Mouse (Mus musculus) stomach, adult 2 months (tissue): ENCODE results near the gene Mtch2. TPM values are rescaled to one million over a fixed set of nuclear protein-coding genes. Genes with fewer than 3 reads are reported as not detected.

Experiments used
- polyA plus RNA-seq: library from polyadenylated mRNA; depleted of rRNA; stranded (reverse); fragments of >200 nt; gene quantifications from 2 replicates; pipeline ENCODE4 v1.2.3, GENCODE M21; 2012; rRNA removed

The Mtch2 gene
- polyA plus RNA-seq: 10.6 and 13.3 TPM in 2 replicates

DNA sequence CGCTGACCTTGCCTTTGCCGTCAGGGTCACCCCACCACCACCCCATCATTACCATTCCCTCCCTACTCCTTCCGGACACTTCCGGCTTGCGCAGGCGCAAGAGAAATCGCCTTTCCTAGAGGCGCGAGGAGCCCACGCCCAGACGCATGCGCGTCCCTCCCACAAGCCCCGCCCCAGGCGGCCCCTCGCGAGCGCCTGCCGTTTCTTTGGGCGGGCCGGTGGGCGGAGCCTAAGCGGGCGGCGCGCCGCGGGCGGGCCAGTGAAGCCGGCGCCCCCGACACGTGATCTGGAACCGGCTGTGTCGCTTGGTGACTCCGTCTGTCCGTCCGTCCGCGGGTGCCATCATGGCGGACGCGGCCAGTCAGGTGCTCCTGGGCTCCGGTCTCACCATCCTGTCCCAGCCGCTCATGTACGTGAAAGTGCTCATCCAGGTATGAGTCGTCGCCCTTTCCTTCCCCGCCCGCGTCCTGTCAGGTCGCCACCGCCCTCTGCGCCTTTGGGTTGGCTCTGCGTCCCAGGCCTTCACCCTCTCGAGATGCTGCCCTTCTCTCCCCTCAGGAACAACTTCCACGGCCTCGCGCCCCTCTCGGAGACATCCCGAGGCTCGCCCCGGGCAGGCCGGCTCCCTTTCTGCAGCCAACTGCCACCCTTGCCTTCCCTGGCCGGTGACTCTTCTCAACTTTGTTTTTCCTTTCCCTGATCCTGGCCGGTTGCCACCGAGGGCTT is at the start of gene Mtch2:
TSS of gene Mtch2 (plus strand) at position 201 of the 726 bp plus-strand sequence.

DNA sequence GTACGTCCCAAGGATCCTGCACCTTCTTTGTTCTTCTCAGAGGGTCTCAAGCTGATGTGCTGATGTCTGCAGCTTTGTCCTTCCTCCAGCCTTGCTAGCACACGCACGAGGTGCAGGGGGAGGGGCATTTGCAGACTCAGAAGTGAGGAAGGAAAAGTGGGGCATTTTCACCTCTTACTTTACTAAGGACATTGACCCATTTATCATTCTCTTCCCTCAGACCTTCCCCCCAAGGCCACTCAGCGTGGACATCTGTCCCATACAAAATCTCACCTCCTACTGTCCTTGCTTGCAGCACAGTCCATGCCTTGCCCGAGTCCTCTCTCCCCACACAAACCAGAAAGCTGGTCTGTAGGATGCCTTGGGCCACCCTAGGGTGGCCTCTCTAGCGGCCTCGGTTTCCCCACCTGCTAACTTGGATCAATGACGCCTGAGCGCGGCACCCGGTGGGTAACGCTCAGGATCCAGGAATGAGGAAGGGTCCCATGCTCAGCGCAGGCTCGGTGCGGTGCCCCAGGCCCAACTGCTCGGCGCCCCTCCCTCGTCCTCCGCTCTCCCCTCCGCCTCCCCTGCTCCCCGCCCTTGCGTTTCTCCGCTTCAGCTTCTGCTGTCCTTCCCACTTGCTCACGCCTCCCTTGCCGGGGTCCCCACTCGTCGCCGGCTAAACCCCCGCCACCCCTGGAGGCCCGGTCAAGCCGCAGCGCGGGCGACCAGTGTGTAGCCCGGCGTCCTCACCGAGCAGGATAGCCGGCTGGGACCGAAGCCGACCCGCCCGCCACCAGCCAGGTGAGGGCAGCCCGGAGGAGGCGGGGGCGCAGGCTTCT is 38.5 kb downstream of the Mtch2 start, which contains the start of gene C1qtnf4:
TSS of gene C1qtnf4 (plus strand) at position 643 of the 824 bp plus-strand sequence.

DNA sequence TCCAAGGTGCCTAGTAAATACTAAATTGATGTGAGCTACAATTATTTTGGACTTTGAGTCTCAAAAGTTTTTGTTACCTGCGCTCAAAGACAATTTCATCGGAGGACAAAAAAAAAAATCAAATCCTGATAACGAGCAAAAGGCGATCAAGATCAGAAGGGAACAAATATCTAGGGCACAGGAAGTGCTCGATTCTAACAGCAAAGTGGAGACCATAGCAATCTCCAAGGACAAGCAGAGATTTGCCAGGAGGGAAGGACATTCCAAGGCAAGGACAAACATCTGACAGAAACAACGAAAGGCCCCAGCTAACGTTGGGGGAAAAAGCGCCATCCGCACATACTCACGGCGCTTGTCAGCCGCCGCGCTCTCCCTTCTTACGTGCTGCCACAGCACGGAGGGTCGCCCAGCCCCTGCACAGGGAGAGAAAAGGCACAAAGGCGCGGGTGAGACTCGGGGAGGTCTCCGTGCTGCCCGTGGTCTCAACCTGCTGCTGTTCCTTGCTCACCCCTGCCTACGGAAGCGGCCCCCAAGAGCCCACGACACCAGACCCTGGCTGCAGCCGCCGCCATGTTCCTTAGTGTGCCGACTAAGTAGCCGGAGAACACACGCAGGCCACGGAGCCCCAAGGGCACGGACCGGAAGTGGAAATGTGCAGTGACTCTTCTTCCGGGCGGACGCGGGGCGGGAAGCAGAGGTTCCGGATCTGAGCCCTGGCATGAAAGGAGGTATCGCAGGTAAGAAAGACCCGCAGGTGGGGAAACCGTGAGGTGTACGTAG is 57.3 kb downstream of the Mtch2 start, which contains the start of the genes Kbtbd4 and Ndufs3:
TSS of gene Kbtbd4 (plus strand) at position 665 of the 780 bp plus-strand sequence.
TSS of gene Ndufs3 (minus strand) at position 752 of the 780 bp plus-strand sequence.

Other genes with a start within 250 kb of the Mtch2 start
- gene Nup160, start 169.9 kb upstream of the Mtch2 start, polyA plus RNA-seq: 0.39 and 1.4 TPM in 2 replicates
- gene Fnbp4, start 101.8 kb upstream of the Mtch2 start, polyA plus RNA-seq: 7.0 and 10.4 TPM in 2 replicates
- gene Agbl2, start 64.4 kb upstream of the Mtch2 start, polyA plus RNA-seq: 0.06 and 0.16 TPM in 2 replicates
- gene C1qtnf4, start 38.7 kb downstream of the Mtch2 start, polyA plus RNA-seq: 15.3 and 40.4 TPM in 2 replicates
- gene Kbtbd4, start 57.6 kb downstream of the Mtch2 start, polyA plus RNA-seq: 5.2 and 5.5 TPM in 2 replicates
- 61.9 and 81.8 TPM in 2 replicates for gene Ndufs3, start 57.7 kb downstream of the Mtch2 start, polyA plus RNA-seq
- 10.4 and 11.2 TPM in 2 replicates for gene Celf1, start 93.2 kb downstream of the Mtch2 start, polyA plus RNA-seq
- 1.3 and 1.4 TPM in 2 replicates for gene Rapsn, start 188.5 kb downstream of the Mtch2 start, polyA plus RNA-seq
- gene Psmc3, start 206.9 kb downstream of the Mtch2 start, polyA plus RNA-seq: 20.1 and 21.7 TPM in 2 replicates
- gene Slc39a13, start 223.3 kb downstream of the Mtch2 start, polyA plus RNA-seq: 28.1 and 29.9 TPM in 2 replicates
- 9.2 and 13.9 TPM in 2 replicates for gene Spi1, start 235.2 kb downstream of the Mtch2 start, polyA plus RNA-seq